Mouse (Mus musculus): ENCODE measurements around the gene Glo1.

The Glo1 gene

GRCm38 (mm10) chr17:30581201-30581600 lies 45.5 kb downstream of the Glo1 start:
- peak in 1 of 2 experiments; percentile 60 for DNase-seq (ENCODE audit: inconsistent age in 2 of 2, low spot score in 1 of 2)

- DNase-seq (ENCODE audit: inconsistent age in 2 of 2, low spot score in 1 of 2), result no peak
Observed at GRCm38 (mm10) chr17:30580781-30581180, 45.9 kb downstream of the Glo1 start.

DNA sequence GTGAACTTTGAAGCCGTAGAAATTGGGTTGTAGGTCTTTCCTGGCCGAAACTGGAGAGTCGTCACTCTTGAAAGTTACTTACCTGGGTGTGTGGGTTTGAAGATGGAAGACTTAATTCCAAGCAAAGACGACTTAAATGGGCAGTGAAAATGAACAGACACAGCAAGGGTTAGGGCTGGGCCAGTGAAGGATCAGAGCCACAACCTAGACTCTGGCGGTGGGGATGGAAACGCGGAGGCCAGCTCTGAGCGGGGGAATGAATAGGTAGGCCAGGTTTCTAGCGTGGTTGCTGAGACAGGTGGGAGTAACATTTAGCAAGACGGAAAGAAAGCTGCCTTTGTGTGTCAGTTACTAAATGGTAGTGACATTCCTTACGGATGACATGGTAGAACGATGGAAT lies 49.7 kb downstream of the Glo1 start:
- peak in 1 of 2 experiments; percentile 37 for DNase-seq (ENCODE audit: inconsistent age in 2 of 2, low spot score in 1 of 2)

DNA sequence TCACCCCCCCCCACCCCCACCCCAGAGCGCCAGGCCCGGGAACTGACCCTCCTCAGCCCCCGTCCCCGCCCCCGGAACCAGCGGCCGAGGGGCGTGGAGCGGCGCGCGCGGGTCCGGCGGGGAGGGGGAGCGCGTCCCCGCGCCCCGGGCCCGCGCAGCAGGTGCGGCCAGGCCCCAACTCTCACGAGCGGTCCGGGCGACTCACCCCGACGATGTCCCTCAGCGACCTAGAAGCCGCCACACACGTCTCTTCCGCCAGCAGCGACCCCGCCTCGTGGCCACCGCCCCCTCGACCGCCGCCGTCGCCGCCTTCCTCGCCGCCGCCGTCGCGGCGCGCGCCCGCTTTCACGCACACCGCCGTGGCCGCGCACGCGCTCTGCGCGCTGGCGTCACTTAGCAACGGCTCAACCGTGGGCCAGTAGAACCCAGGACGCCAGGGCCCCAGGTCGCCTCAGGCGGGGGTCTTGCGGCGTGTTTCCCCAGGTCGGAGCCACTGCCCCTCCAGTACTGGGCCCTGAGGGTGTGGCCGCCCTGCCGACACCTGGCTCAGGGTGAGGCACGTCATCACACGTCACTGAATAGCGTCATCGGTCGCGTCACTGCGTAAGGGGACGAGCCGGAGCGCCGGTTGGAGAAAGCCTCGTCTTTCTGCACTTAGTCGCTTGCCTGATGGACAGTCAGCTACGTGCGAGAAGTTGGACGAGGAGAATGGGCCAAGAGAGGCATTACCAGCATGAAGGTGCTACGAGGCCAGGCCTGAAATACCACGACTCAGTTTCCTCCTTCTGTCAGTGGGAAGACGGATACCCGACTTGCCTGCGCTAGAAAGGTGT lies 50.5 kb downstream of the Glo1 start, which contains the start of gene Btbd9:
Gene Btbd9 (minus strand): TSS at position 548 of the 833 bp plus-strand sequence.
- peak; percentile 94 to 100 for DNase-seq (ENCODE audit: inconsistent age in 2 of 2, low spot score in 1 of 2)

- peak in 1 of 2 experiments; percentile 89 for DNase-seq (ENCODE audit: inconsistent age in 2 of 2, low spot score in 1 of 2)
Observed at GRCm38 (mm10) chr17:30575121-30575904, 51.4 kb downstream of the Glo1 start.

GRCm38 (mm10) chr17:30574783-30575075 lies 51.9 kb downstream of the Glo1 start:
- DNase-seq (ENCODE audit: inconsistent age in 2 of 2, low spot score in 1 of 2), result no peak

DNA sequence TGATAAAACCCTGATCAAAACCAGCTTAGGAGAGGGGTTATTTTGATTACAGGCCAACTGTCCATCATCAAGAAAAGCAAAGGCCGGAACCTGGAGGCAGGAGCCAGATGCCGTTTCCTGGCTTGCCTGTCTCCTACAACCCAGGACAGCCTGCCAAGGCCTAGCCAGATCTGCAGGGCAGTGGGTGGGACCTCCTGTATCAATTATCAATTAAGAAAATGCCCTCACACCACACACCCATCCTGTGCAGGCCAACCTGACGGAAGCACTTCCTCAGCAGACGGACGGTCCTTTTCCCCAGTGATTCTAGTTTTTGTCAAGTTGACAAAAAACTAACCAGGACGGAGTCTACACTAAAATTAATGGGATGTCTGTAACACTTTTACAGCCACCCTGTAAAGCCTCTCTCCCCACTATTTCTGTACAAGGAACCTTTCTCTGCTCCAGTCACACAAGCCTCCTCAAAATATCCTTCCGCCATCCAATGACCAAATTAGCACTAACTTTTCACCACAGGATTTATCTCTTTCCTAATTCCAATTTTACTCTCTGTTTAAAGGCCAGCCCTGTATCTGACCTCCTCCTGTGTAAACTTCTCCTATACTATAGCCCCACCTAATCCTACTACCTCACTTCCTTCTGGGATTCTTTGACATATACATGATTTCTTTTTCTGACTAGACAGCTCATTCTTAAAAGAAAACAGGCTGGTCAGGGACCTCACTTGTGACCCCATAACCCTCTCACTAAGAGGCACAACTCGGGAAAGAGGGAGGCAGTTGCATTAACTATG lies 52.5 kb downstream of the Glo1 start:
- peak; percentile 34 to 53 for DNase-seq (ENCODE audit: inconsistent age in 2 of 2, low spot score in 1 of 2)

- peak in 1 of 2 experiments; percentile 68 for DNase-seq (ENCODE audit: inconsistent age in 2 of 2, low spot score in 1 of 2)
Observed at GRCm38 (mm10) chr17:30570971-30571370, 55.7 kb downstream of the Glo1 start.

DNA sequence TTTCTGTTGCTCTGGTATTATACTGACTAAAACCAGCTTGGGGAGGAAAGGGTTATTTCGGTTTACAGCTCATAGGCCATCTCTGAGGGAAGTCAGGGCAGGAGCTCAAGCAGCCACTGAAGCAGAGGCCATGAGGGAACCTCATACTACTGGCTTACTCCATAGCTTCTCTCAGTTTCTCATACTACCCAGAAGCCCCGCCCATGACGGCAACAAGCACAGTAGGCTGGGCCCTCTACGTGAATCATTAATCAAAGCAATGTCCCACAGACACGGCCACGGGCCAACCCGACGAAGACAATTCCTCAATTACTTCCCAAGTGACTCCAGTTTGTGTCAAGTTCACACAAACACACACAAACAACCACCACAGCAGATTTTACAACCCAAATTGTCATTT lies 56.5 kb downstream of the Glo1 start:
- DNase-seq (ENCODE audit: inconsistent age in 2 of 2, low spot score in 1 of 2), result peak; percentile 75 to 90

- no peak for DNase-seq (ENCODE audit: inconsistent age in 2 of 2, low spot score in 1 of 2)
Observed at GRCm38 (mm10) chr17:30568473-30568872, 58.2 kb downstream of the Glo1 start.

GRCm38 (mm10) chr17:30564971-30565370 lies 61.7 kb downstream of the Glo1 start:
- DNase-seq (ENCODE audit: inconsistent age in 2 of 2, low spot score in 1 of 2), result no peak

DNA sequence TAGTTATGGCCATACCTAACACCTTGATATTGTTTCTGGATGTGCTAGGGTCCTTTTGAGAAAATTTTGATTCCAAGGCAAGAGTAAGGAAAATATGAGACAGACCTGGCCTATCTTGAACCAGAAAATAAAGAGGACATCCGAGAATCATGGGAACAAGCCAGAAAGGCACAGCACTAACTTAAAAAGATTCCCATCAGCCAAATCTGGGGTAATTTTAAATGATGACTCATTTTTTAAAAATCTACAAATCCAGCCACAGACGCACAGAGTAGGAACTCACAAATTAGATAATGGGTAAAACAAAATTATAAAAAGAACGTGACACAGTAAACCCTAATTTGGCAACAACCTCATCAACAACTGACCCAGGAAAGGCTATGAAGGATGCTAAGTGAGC lies 62.3 kb downstream of the Glo1 start:
- no peak for DNase-seq (ENCODE audit: inconsistent age in 2 of 2, low spot score in 1 of 2)

DNA sequence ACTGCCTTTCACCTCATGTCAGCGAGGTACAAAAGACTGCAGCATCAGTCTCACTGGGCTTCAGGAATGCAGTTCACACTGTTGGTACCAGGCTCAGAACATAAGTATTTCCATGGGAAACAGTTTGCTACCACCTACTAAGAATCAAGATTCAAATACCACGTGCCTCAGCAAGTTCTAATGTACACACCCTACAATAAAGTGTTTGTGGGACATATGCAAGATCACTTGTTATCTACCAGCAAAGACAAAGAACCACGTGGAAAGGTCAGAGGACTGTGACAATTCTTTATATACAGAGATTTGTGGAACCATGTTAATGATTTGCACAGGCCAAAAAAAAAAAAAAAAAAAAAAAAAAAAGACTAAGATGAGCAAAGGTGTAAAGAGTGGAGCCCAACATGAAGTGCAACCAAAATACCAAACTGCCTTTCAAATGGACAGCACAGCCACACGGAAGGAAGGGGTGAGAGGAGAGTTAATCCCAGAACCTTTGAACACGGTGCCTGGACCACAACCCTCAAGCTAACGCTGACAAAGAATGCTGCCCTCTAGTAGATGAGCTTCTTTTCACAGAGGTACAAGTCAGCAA lies 63.1 kb downstream of the Glo1 start:
- no peak for DNase-seq (ENCODE audit: inconsistent age in 2 of 2, low spot score in 1 of 2)

DNA sequence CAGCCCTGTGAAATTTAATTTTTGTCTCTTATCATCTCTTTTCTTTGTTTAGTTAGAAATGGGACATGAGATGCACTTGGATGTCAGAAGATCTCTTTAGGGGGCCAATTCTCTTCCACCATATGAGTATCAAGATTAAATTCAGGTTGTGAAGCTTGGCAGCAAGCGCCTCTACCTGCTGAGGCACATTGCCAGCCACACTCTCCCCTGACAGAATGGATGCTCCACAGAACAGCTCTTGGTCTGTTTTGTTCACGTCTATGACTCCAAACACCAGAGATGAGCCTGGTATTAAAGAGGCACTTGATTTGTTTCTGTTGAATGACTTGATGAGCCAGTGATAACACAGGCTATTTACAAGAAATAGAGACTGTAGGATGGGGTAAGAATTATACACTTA lies 63.9 kb downstream of the Glo1 start:
- DNase-seq (ENCODE audit: inconsistent age in 2 of 2, low spot score in 1 of 2), result no peak

GRCm38 (mm10) chr17:30559536-30559935 lies 67.1 kb downstream of the Glo1 start:
- DNase-seq (ENCODE audit: inconsistent age in 2 of 2, low spot score in 1 of 2), result peak; percentile 68 to 92

DNA sequence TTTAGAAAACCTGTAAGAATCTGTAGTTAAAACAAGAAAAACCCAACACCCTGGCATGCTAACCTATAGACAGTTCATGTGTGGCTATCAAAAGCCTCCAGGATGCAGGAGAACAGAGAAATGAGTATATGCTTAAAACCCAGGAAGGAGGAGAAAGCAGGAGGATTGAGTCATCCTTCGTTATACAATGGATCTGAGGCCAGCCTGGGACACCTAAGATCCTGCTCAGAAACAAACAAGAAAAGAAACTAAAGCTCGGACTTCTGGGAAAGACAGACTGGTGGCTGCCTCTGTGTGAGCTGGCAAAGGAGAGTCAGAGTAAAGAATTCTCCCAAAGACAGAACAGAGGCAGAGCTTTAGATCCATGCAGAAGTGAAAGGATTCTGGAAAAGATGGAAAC lies 68.0 kb downstream of the Glo1 start:
- DNase-seq (ENCODE audit: inconsistent age in 2 of 2, low spot score in 1 of 2), result no peak

- DNase-seq (ENCODE audit: inconsistent age in 2 of 2, low spot score in 1 of 2), result no peak
Observed at GRCm38 (mm10) chr17:30556512-30556911, 70.2 kb downstream of the Glo1 start.

- no peak for DNase-seq (ENCODE audit: inconsistent age in 2 of 2, low spot score in 1 of 2)
Observed at GRCm38 (mm10) chr17:30553027-30553937, 73.4 kb downstream of the Glo1 start.

DNA sequence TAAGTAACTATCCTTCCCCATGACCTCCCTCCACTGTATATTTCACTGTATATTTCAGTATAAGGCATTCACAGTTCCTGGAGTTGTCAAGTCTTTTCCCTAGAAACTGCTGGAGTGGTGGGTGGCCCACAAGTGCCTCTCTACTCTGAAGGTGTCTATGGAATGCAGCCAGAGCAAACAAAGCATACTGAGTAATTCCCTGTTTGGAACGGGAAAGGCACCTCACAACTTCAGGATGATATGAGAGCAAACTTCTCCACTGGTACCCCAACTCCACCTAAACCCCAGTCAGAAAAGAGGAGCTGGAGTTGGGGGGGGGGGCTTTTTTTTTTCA lies 75.9 kb downstream of the Glo1 start:
- no peak for DNase-seq (ENCODE audit: inconsistent age in 2 of 2, low spot score in 1 of 2)
